Mouse (Mus musculus): ENCODE results near the gene Slc22a8. TPM values are rescaled to one million over a fixed set of nuclear protein-coding genes. Genes with fewer than 3 reads are reported as not detected.

Slc22a8 gene
- polyA plus RNA-seq, 1 experiment from 2014 or later: not detected

DNA sequence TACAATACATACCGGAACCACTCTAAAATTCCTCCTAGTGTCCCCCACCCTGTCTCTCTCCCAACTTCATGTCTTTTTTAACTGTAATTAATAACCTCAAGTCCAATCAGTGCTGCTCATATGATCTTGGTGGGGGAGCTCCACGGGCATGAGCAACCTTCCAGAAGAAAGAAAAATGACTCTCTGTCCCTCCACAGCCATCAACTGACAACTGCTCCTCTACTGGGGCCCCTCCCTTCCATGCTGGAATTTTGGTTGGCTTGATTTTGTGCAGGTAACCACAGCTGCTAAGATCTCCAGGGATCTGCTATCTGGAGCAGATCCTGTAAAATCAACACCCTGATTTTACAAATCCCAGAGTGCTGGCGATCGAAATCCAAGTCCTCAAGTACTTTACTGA, 13.6 kb upstream of the Slc22a8 start:
- WGBS: 80% methylated on average over 4 of the region's 4 CpGs
- ATAC-seq (ENCODE audit: insufficient number of reproducible peaks, insufficient read depth, low FRiP score, low TSS enrichment, low read depth): no peak
- Histone ChIP-seq H3K27me3 (no peaks in the 10 kb centered on the region), H3K27ac (no peak overlapping the region), H3K4me3 (replicated peaks) (no peak overlapping the region), H3K4me2 (no peak overlapping the region), H3K9ac (replicated peaks) (no peak overlapping the region), H3K9me3 (no peaks in the 10 kb centered on the region), H3K36me3 (no peaks in the 10 kb centered on the region), H3K4me1 (replicated peaks) (peaks cover 6% of the 10 kb centered on the region)

DNA sequence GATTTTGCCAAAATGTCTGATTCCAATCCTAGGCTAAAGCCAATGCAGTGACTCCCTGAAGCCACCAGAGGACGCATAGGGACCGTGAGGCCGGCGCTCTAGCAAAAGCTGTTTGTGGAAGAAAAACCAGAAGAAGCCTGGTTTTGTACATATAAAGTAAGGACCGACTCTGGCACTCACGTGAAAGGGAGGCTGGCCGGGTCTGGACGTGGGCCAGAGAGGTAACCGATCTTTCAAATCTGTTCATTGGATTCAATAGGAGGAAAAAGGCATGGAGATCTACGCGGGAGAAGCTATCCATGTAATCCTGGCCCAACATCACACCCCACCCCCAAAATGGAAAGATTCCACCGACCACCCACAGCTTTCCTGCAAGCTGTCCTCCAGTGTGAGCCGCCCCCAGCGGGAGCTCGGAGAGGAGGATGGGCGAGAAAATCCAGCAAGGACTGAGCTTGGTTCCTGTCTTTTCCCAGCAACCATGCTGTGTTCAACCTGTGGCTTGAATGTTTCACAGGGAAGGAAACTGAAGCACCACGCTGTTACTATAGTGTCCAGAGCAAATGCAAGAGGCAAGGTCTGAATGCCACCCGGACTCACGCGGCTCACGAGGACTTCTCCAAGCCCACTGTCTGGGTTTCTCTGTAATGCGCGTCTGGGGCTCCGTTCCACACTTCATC, 12.6 kb upstream of the Slc22a8 start:
- peaks cover 6% of the 10 kb centered on the region for H3K4me1 ChIP-seq (replicated peaks)
- 0 out of 2 replicates have a peak, but pooled peaks have one; percentile 47 for ATAC-seq (ENCODE audit: insufficient number of reproducible peaks, insufficient read depth, low FRiP score, low TSS enrichment, low read depth)
- no peaks in the 10 kb centered on the region for H3K27me3 ChIP-seq
- no peaks in the 10 kb centered on the region for H3K9me3 ChIP-seq
- peak overlapping the region; percentile 50; the same call in 1 of the 2 replicates for H3K9ac ChIP-seq (replicated peaks)
- WGBS: 8% methylated on average over 24 of the region's 24 CpGs
- no peak overlapping the region for H3K27ac ChIP-seq
- H3K36me3 ChIP-seq: no peaks in the 10 kb centered on the region
- H3K4me3 ChIP-seq (replicated peaks): peak overlapping the region; percentile 32
- H3K4me2 ChIP-seq: peak overlapping the region; percentile 72

GRCm38 (mm10) chr19:8578970-8579342, 12.1 kb upstream of the Slc22a8 start:
- Histone ChIP-seq H3K36me3 (no peaks in the 10 kb centered on the region), H3K27ac (no peak overlapping the region), H3K9ac (replicated peaks) (peak overlapping the region; percentile 50; the same call in 1 of the 2 replicates), H3K27me3 (no peaks in the 10 kb centered on the region), H3K4me3 (replicated peaks) (peak overlapping the region; percentile 32), H3K9me3 (no peaks in the 10 kb centered on the region), H3K4me2 (peak overlapping the region; percentile 72), H3K4me1 (replicated peaks) (peaks cover 6% of the 10 kb centered on the region)
- 69% methylated on average over 2 of the region's 2 CpGs for WGBS
- ATAC-seq (ENCODE audit: insufficient number of reproducible peaks, insufficient read depth, low FRiP score, low TSS enrichment, low read depth): no peak

- no peak for ATAC-seq (ENCODE audit: insufficient number of reproducible peaks, insufficient read depth, low FRiP score, low TSS enrichment, low read depth)
- Histone ChIP-seq H3K9ac (replicated peaks) (no peak overlapping the region), H3K36me3 (no peaks in the 10 kb centered on the region), H3K4me1 (replicated peaks) (no peaks in the 10 kb centered on the region), H3K4me3 (replicated peaks) (no peak overlapping the region), H3K4me2 (no peak overlapping the region), H3K27ac (no peak overlapping the region), H3K27me3 (no peaks in the 10 kb centered on the region), H3K9me3 (no peaks in the 10 kb centered on the region)
- WGBS: 83% methylated on average over 3 of the region's 3 CpGs
Measured at GRCm38 (mm10) chr19:8585298-8585697, 5.8 kb upstream of the Slc22a8 start.

- H3K9me3 ChIP-seq: no peaks in the 10 kb centered on the region
- H3K9ac ChIP-seq (replicated peaks): no peak overlapping the region
- no peak for ATAC-seq (ENCODE audit: insufficient number of reproducible peaks, insufficient read depth, low FRiP score, low TSS enrichment, low read depth)
- no peak overlapping the region for H3K4me2 ChIP-seq
- peaks cover under 1% of the 10 kb centered on the region; the same call in 1 of the 2 replicates for H3K4me1 ChIP-seq (replicated peaks)
- H3K4me3 ChIP-seq (replicated peaks): no peak overlapping the region
- H3K27ac ChIP-seq: no peak overlapping the region
- H3K27me3 ChIP-seq: no peaks in the 10 kb centered on the region
- 90% methylated on average over 2 of the region's 2 CpGs for WGBS
- no peaks in the 10 kb centered on the region for H3K36me3 ChIP-seq
Measured at GRCm38 (mm10) chr19:8585899-8586298, 5.2 kb upstream of the Slc22a8 start.

- no peak overlapping the region for H3K9ac ChIP-seq (replicated peaks)
- no peak overlapping the region for H3K27ac ChIP-seq
- no peak for ATAC-seq (ENCODE audit: insufficient number of reproducible peaks, insufficient read depth, low FRiP score, low TSS enrichment, low read depth)
- H3K4me2 ChIP-seq: no peak overlapping the region
- no peaks in the 10 kb centered on the region for H3K36me3 ChIP-seq
- peaks cover 5% of the 10 kb centered on the region; the same call in 1 of the 2 replicates for H3K4me1 ChIP-seq (replicated peaks)
- H3K4me3 ChIP-seq (replicated peaks): no peak overlapping the region
- no peaks in the 10 kb centered on the region for H3K27me3 ChIP-seq
- H3K9me3 ChIP-seq: no peaks in the 10 kb centered on the region
- WGBS: 56% methylated on average over 3 of the region's 3 CpGs
Measured at GRCm38 (mm10) chr19:8586350-8586749, 4.7 kb upstream of the Slc22a8 start.

GRCm38 (mm10) chr19:8587315-8587714, 3.7 kb upstream of the Slc22a8 start:
- ATAC-seq (ENCODE audit: insufficient number of reproducible peaks, insufficient read depth, low FRiP score, low TSS enrichment, low read depth): no peak
- Histone ChIP-seq H3K4me1 (replicated peaks) (peaks cover 7% of the 10 kb centered on the region; the same call in 1 of the 2 replicates), H3K9ac (replicated peaks) (no peak overlapping the region), H3K27me3 (no peaks in the 10 kb centered on the region), H3K36me3 (no peaks in the 10 kb centered on the region), H3K9me3 (no peaks in the 10 kb centered on the region), H3K27ac (no peak overlapping the region), H3K4me2 (no peak overlapping the region), H3K4me3 (replicated peaks) (no peak overlapping the region)
- 54% methylated on average over 1 of the region's 1 CpGs for WGBS

- no peaks in the 10 kb centered on the region for H3K36me3 ChIP-seq
- no peak overlapping the region for H3K4me3 ChIP-seq (replicated peaks)
- no peak overlapping the region for H3K4me2 ChIP-seq
- no peaks in the 10 kb centered on the region for H3K9me3 ChIP-seq
- no peaks in the 10 kb centered on the region for H3K27me3 ChIP-seq
- no peak overlapping the region for H3K27ac ChIP-seq
- ATAC-seq (ENCODE audit: insufficient number of reproducible peaks, insufficient read depth, low FRiP score, low TSS enrichment, low read depth): no peak
- no peak overlapping the region for H3K9ac ChIP-seq (replicated peaks)
- 68% methylated on average over 2 of the region's 2 CpGs for WGBS
- H3K4me1 ChIP-seq (replicated peaks): peaks cover 24% of the 10 kb centered on the region
Measured at GRCm38 (mm10) chr19:8592155-8592554, 1.1 kb downstream of the Slc22a8 start.

GRCm38 (mm10) chr19:8592873-8593408, 1.9 kb downstream of the Slc22a8 start:
- Histone ChIP-seq H3K27me3 (no peaks in the 10 kb centered on the region), H3K36me3 (no peaks in the 10 kb centered on the region), H3K4me2 (no peak overlapping the region), H3K9ac (replicated peaks) (no peak overlapping the region), H3K27ac (no peak overlapping the region), H3K4me3 (replicated peaks) (no peak overlapping the region), H3K4me1 (replicated peaks) (peaks cover 24% of the 10 kb centered on the region), H3K9me3 (no peaks in the 10 kb centered on the region)
- no peak for ATAC-seq (ENCODE audit: insufficient number of reproducible peaks, insufficient read depth, low FRiP score, low TSS enrichment, low read depth)
- 67% methylated on average over 6 of the region's 6 CpGs for WGBS

- H3K36me3 ChIP-seq: no peaks in the 10 kb centered on the region
- H3K4me2 ChIP-seq: no peak overlapping the region
- H3K27ac ChIP-seq: no peak overlapping the region
- no peak overlapping the region for H3K4me3 ChIP-seq (replicated peaks)
- WGBS: 87% methylated on average over 11 of the region's 11 CpGs
- peaks cover 24% of the 10 kb centered on the region for H3K4me1 ChIP-seq (replicated peaks)
- H3K9ac ChIP-seq (replicated peaks): no peak overlapping the region
- no peak for ATAC-seq (ENCODE audit: insufficient number of reproducible peaks, insufficient read depth, low FRiP score, low TSS enrichment, low read depth)
- H3K27me3 ChIP-seq: no peaks in the 10 kb centered on the region
- H3K9me3 ChIP-seq: no peaks in the 10 kb centered on the region
Measured at GRCm38 (mm10) chr19:8593833-8594232, 2.8 kb downstream of the Slc22a8 start.

DNA sequence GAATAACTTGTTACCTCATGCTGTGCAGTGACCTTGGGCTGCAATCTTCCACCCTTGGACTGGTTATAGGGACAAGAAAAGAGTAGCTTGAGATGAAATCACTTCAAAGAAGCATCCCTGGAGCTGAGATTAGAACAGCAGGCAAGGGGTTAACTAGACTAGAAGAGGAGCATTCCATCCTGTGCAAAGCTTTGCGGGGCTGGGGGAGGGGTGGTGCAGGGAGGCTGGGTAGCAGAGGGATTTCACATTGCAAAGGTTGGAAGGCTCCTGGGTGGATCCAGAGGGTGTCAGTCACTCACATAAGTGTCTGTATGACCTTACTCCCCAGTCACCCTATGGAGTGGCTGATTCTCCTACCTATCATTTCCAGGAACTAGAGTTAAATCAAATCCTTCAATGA, 3.5 kb downstream of the Slc22a8 start:
- ATAC-seq (ENCODE audit: insufficient number of reproducible peaks, insufficient read depth, low FRiP score, low TSS enrichment, low read depth): no peak
- no peaks in the 10 kb centered on the region for H3K9me3 ChIP-seq
- no peak overlapping the region for H3K4me3 ChIP-seq (replicated peaks)
- H3K27me3 ChIP-seq: no peaks in the 10 kb centered on the region
- H3K4me1 ChIP-seq (replicated peaks): peaks cover 24% of the 10 kb centered on the region
- H3K9ac ChIP-seq (replicated peaks): no peak overlapping the region
- no peak overlapping the region for H3K27ac ChIP-seq
- H3K4me2 ChIP-seq: no peak overlapping the region
- 0% methylated on average over 1 of the region's 1 CpGs for WGBS
- no peaks in the 10 kb centered on the region for H3K36me3 ChIP-seq

DNA sequence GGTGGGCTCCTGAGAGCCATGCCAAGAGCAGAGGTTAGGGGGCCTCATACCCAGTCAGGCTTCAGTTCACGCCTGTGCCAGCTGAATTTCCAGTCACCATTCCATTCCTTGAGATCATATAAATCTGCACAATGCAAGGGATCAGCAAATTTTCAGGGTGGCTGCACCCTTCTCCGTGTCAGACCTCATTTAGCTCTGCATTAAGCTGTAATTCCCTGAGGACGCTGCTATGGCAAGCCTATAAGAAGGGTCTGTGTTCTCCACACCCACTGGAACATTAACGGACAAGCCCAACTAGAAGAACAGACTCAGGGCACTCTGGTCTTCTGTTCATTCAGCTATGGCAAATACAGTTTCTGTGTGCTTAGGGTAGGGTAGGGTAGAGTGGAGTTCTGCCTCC, 6.2 kb downstream of the Slc22a8 start:
- Histone ChIP-seq H3K27me3 (no peaks in the 10 kb centered on the region), H3K4me1 (replicated peaks) (peaks cover 17% of the 10 kb centered on the region), H3K9ac (replicated peaks) (no peak overlapping the region), H3K4me3 (replicated peaks) (no peak overlapping the region), H3K27ac (no peak overlapping the region), H3K4me2 (no peak overlapping the region), H3K9me3 (no peaks in the 10 kb centered on the region), H3K36me3 (no peaks in the 10 kb centered on the region)
- no peak for ATAC-seq (ENCODE audit: insufficient number of reproducible peaks, insufficient read depth, low FRiP score, low TSS enrichment, low read depth)
- 69% methylated on average over 4 of the region's 4 CpGs for WGBS

All from limb, embryonic 12.5 days (tissue).